Comparison of ENCODE assay signal across 10 mouse cellular contexts in the genomic region with DNA sequence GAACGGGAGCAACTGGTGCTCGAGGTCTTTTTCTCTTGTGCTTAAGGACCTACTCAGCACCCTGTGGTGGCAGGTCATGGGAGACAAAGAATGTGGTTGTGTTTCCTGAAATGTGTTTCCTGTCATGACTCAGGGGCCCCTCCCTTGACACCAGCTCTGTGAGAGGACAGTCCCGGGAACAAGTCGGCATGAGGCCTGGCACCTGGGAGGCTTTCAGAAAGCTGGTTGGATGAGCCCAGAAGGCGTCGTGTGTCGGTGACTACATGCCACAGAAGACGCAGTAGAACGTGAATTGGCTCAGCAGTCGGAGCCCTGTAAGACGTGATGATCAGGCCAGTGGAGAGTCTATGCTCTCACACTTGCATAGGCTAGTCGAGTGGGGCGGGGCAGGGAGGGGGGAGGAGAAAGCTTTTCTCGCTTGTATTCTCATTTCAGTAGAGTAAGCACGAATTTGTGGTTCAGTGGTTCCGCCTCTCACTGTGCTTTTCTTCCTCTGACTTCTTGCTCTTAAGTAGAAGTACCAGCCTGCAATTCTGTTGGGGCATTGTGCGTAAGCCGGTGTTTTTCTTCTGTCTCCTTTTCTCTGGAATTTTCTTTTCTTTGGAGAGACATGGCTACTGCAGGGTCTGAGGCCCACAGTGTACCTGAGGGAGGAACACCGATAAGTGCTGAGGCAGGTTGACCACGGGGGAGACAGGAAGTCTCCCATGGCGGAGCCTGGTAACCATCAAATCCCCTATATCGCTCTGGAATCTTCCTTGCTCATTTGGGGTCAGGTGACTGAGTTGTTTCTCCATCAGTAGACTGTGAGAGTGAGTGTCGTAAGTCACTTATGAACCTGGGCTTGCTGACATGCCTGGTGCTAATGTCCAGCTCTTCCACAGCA.
A peak's percentile ranks its signal among the peaks of the same experiment; 100 is the strongest.
DNase-seq lines count a peak whose midpoint lies in the region; ATAC-seq and TF ChIP-seq lines count a peak whose summit lies in the region.
"Had no signal": no experiment of that assay in that cellular context is flagged by ENCODE, and none has a peak within 500 bp of the region (broad histone marks: within the 10 kb centered on the region; RNA-seq: fewer than 3 reads in every experiment).

No protein-coding gene starts in this region.

- no peak overlapping the region for H3K4me2 ChIP-seq in kidney, embryonic 14.5 days (replicated peaks; ENCODE audit: low read depth, low read length)
- H3K4me2 ChIP-seq: neural tube, embryonic 13.5 days had no signal

- no peak overlapping the region for H3K4me3 ChIP-seq in kidney, embryonic 14.5 days (ENCODE audit: low read length)
- H3K4me3 ChIP-seq in bone marrow, adult 2 months (replicated peaks; ENCODE audit: control insufficient read depth, low read depth, low read length): peak overlapping the region; percentile 51
- H3K4me3 ChIP-seq: left cerebral cortex, adult 2 months; neural tube, embryonic 13.5 days had no signal

- TF ChIP-seq POLR2A in bone marrow, adult 2 months (IDR thresholded peaks at IDR 0.05; ENCODE audit: borderline replicate concordance, control insufficient read depth, low read depth, low read length): no peak

- WGBS in kidney, embryonic 14.5 days: 78% methylated on average over 23 of the region's 23 CpGs
- WGBS in bone marrow, adult 2 months: 5% methylated on average over 23 of the region's 23 CpGs

- H3K27me3 ChIP-seq in kidney, embryonic 14.5 days (ENCODE audit: control insufficient read depth, insufficient read depth, low read length): no peaks in the 10 kb centered on the region
- H3K27me3 ChIP-seq: neural tube, embryonic 13.5 days had no signal

- no peak for TF ChIP-seq CTCF in bone marrow, adult 2 months (IDR thresholded peaks at IDR 0.05; ENCODE audit: control insufficient read depth, insufficient read depth, low read length)

- H3K27ac ChIP-seq in kidney, embryonic 14.5 days (ENCODE audit: low read depth, low read length): no peak overlapping the region
- H3K27ac ChIP-seq in bone marrow, adult 2 months (ENCODE audit: control insufficient read depth, insufficient read depth, low read depth, low read length, poor library complexity): peak overlapping the region; percentile 80
- H3K27ac ChIP-seq: left cerebral cortex, adult 2 months; neural tube, embryonic 13.5 days had no signal

- H3K36me3 ChIP-seq in kidney, embryonic 14.5 days (ENCODE audit: control insufficient read depth, insufficient read depth, low read length): no peaks in the 10 kb centered on the region
- H3K36me3 ChIP-seq: neural tube, embryonic 13.5 days had no signal

- H3K9me3 ChIP-seq in kidney, embryonic 14.5 days (ENCODE audit: control insufficient read depth, low read length): no peaks in the 10 kb centered on the region
- H3K9me3 ChIP-seq: neural tube, embryonic 13.5 days had no signal

- 0 out of 2 replicates have a peak, but pooled peaks have one; percentile 20 for ATAC-seq in kidney, embryonic 14.5 days (ENCODE audit: low FRiP score, low TSS enrichment)
- ATAC-seq in frontal cortex, adult (ENCODE audit: low TSS enrichment): no peak

- H3K9ac ChIP-seq in kidney, embryonic 14.5 days (ENCODE audit: low read depth, low read length): no peak overlapping the region
- H3K9ac ChIP-seq: neural tube, embryonic 13.5 days had no signal

- H3K4me1 ChIP-seq in kidney, embryonic 14.5 days (ENCODE audit: control insufficient read depth, insufficient read depth, low read length): no peaks in the 10 kb centered on the region
- H3K4me1 ChIP-seq in bone marrow, adult 2 months (ENCODE audit: control insufficient read depth, insufficient read depth, low read length): peaks cover 1% of the 10 kb centered on the region; the same call in 1 of the 2 replicates
- H3K4me1 ChIP-seq: neural tube, embryonic 13.5 days had no signal

- no peak for DNase-seq in kidney, adult 9 months
- peak; percentile 15 for DNase-seq in lung, postnatal 25 days (ENCODE audit: low spot score)
- peak; percentile 45 to 65 for DNase-seq in thymus, adult 18-20 months
- no peak for DNase-seq in urinary bladder, postnatal 25 days (ENCODE audit: low spot score)
- no peak for DNase-seq in frontal cortex, postnatal 14 days (ENCODE audit: low spot score in 2 of 2)

Comparison
In these comparisons a context has a peak if more than half of its experiments do, and no peak if none do; other contexts are left out.
1. DNase-seq: peak in lung, postnatal 25 days (single experiment) and thymus, adult 18-20 months (2 of 2); none in kidney, adult 9 months (single experiment), urinary bladder, postnatal 25 days (single experiment) and frontal cortex, postnatal 14 days (0 of 2).